Mouse (Mus musculus) hindbrain, postnatal 0 days (tissue): ENCODE data around the gene Tlr4. TPM values are rescaled to one million over a fixed set of nuclear protein-coding genes. Genes with fewer than 3 reads are reported as not detected.
A peak's percentile ranks its signal among the peaks of the same experiment; 100 is the strongest.

Experiments used
- ATAC-seq: fragments of 200-750 bp; cut with Nextera tagmentation; 2 replicates; pipeline ENCODE4 v1.8.0; 2017; ENCODE audit warnings: mild to moderate bottlenecking, moderate TSS enrichment, moderate library complexity
- DNase-seq: peaks from one replicate; pipeline ENCODE4 v3.0.0-alpha.2; 2015; ENCODE audit warnings: low spot score
- H3K27ac ChIP-seq: fragments of 300-500 bp; sonication (generic); 2 replicates; pipeline ENCODE4 v1.5.1; 2014; ENCODE audit warnings: mild to moderate bottlenecking
- H3K27me3 ChIP-seq: fragments of 300-500 bp; sonication (generic); 2 replicates; pipeline ENCODE4 v1.6.1; 2014; ENCODE audit warnings: low read length, mixed read lengths; ENCODE audit not compliant: insufficient read depth
- H3K36me3 ChIP-seq: fragments of 300-500 bp; sonication (generic); 2 replicates; pipeline ENCODE4 v1.6.1; 2014; ENCODE audit warnings: low read length, mixed read lengths; ENCODE audit not compliant: insufficient read depth
- H3K4me1 ChIP-seq: fragments of 300-500 bp; sonication (generic); 2 replicates; pipeline ENCODE4 v1.6.1; 2014; ENCODE audit warnings: antibody characterized with exemption, low read length, mixed read lengths; ENCODE audit not compliant: insufficient read depth
- H3K4me2 ChIP-seq: fragments of 300-500 bp; sonication (generic); 2 replicates; pipeline ENCODE4 v1.6.1; 2014; ENCODE audit warnings: low read depth, mild to moderate bottlenecking, low read length, moderate library complexity, mixed read lengths
- H3K4me3 ChIP-seq: fragments of 300-500 bp; sonication (generic); 2 replicates; pipeline ENCODE4 v1.5.1; 2014; ENCODE audit warnings: low read length
- H3K9ac ChIP-seq: fragments of 300-500 bp; sonication (generic); replicated peaks from 2 replicates; pipeline ENCODE4 v1.6.1; 2014; ENCODE audit warnings: mild to moderate bottlenecking, low read length, moderate library complexity, mixed read lengths
- H3K9me3 ChIP-seq: fragments of 300-500 bp; sonication (generic); 2 replicates; pipeline ENCODE4 v1.6.1; 2016; ENCODE audit warnings: low read length, mixed read lengths
- CTCF ChIP-seq: IDR thresholded peaks from 2 replicates; pipeline ENCODE4 v1.5.1; 2016; ENCODE audit warnings: antibody characterized with exemption, control low read depth, low read depth
- WGBS: fragments of 180-500 bp; shearing (Covaris S2); extraction: QIAGEN DNeasy Blood & Tissue Kit; methylation state at CpG from one replicate; pipeline ENCODE4 v1.1.7; 2014; 5-methylcytosine and 5-hydroxymethylcytosine counted together
- polyA plus RNA-seq: library from polyadenylated mRNA; unstranded; fragments of >200 nt; fragmentation: Nextera tagmentation; extraction: Ambion mirVana; gene quantifications from 2 replicates; pipeline ENCODE4 v1.2.1, GENCODE M21; 2015
- total RNA-seq: library from RNA; depleted of rRNA; stranded (reverse); fragments of >200 nt; gene quantifications from 2 replicates; pipeline ENCODE4 v1.2.3, GENCODE M21; 2014

The Tlr4 gene
- total and polyA plus RNA-seq, 2 experiments from 2014 or later, result 0.50 to 6.5 TPM

GRCm38 (mm10) chr4:66821171-66821570, 6.2 kb upstream of the Tlr4 start:
- DNase-seq, result peak; percentile 9
- WGBS, result 61% methylated on average over 2 of the region's 2 CpGs

GRCm38 (mm10) chr4:66821764-66822163, 5.6 kb upstream of the Tlr4 start:
- Histone ChIP-seq H3K36me3 (no peaks in the 10 kb centered on the region), H3K9me3 (no peaks in the 10 kb centered on the region), H3K9ac (no peak overlapping the region), H3K27me3 (no peaks in the 10 kb centered on the region), H3K4me1 (no peaks in the 10 kb centered on the region), H3K4me3 (no peak overlapping the region), H3K4me2 (no peak overlapping the region), H3K27ac (no peak overlapping the region)
- no peak for TF ChIP-seq CTCF
- 78% methylated on average over 3 of the region's 3 CpGs for WGBS
- DNase-seq (no peak), ATAC-seq (no peak)

More at GRCm38 (mm10) chr4:66821171-66821570, 6.2 kb upstream of the Tlr4 start:
- no peak overlapping the region for H3K9ac ChIP-seq
- no peak overlapping the region for H3K4me2 ChIP-seq
- TF ChIP-seq CTCF, result no peak
- H3K9me3 ChIP-seq, result no peaks in the 10 kb centered on the region
- H3K27ac ChIP-seq, result no peak overlapping the region
- H3K4me3 ChIP-seq, result no peak overlapping the region
- ATAC-seq, result no peak
- H3K36me3 ChIP-seq, result no peaks in the 10 kb centered on the region
- H3K4me1 ChIP-seq, result no peaks in the 10 kb centered on the region
- H3K27me3 ChIP-seq, result no peaks in the 10 kb centered on the region

GRCm38 (mm10) chr4:66828163-66828668, 832 bp downstream of the Tlr4 start:
- Histone ChIP-seq H3K27ac (no peak overlapping the region), H3K4me2 (peak overlapping the region; percentile 14; the same call in 1 of the 2 replicates), H3K27me3 (no peaks in the 10 kb centered on the region), H3K9me3 (no peaks in the 10 kb centered on the region), H3K4me3 (no peak overlapping the region), H3K9ac (no peak overlapping the region), H3K36me3 (no peaks in the 10 kb centered on the region), H3K4me1 (no peaks in the 10 kb centered on the region)
- no peak for TF ChIP-seq CTCF
- DNase-seq (no peak), ATAC-seq (no peak)
- 73% methylated on average over 6 of the region's 6 CpGs for WGBS

- DNase-seq (no peak), ATAC-seq (no peak)
- H3K27ac ChIP-seq, result no peak overlapping the region
- H3K36me3 ChIP-seq, result no peaks in the 10 kb centered on the region
- no peak overlapping the region for H3K9ac ChIP-seq
- 41% methylated on average over 5 of the region's 5 CpGs for WGBS
- H3K4me2 ChIP-seq, result no peak overlapping the region
- no peaks in the 10 kb centered on the region for H3K4me1 ChIP-seq
- no peaks in the 10 kb centered on the region for H3K9me3 ChIP-seq
- TF ChIP-seq CTCF, result no peak
- H3K4me3 ChIP-seq, result no peak overlapping the region
- no peaks in the 10 kb centered on the region for H3K27me3 ChIP-seq
Observed at GRCm38 (mm10) chr4:66828686-66829085, 1.3 kb downstream of the Tlr4 start.

GRCm38 (mm10) chr4:66838071-66838470, 10.7 kb downstream of the Tlr4 start:
- Histone ChIP-seq H3K27ac (no peak overlapping the region), H3K9me3 (no peaks in the 10 kb centered on the region), H3K4me2 (no peak overlapping the region), H3K27me3 (no peaks in the 10 kb centered on the region), H3K36me3 (no peaks in the 10 kb centered on the region), H3K4me1 (no peaks in the 10 kb centered on the region), H3K4me3 (no peak overlapping the region), H3K9ac (no peak overlapping the region)
- ATAC-seq (no peak), DNase-seq (no peak)
- 87% methylated on average over 2 of the region's 2 CpGs for WGBS
- no peak for TF ChIP-seq CTCF

GRCm38 (mm10) chr4:66843255-66843654, 15.9 kb downstream of the Tlr4 start:
- no peaks in the 10 kb centered on the region for H3K9me3 ChIP-seq
- H3K4me2 ChIP-seq, result no peak overlapping the region
- no peaks in the 10 kb centered on the region for H3K36me3 ChIP-seq
- TF ChIP-seq CTCF, result no peak
- ATAC-seq (no peak), DNase-seq (no peak)
- no peak overlapping the region for H3K9ac ChIP-seq
- H3K4me1 ChIP-seq, result no peaks in the 10 kb centered on the region
- 60% methylated on average over 1 of the region's 1 CpGs for WGBS
- no peak overlapping the region for H3K27ac ChIP-seq
- H3K4me3 ChIP-seq, result no peak overlapping the region
- no peaks in the 10 kb centered on the region for H3K27me3 ChIP-seq

- Histone ChIP-seq H3K27ac (no peak overlapping the region), H3K4me2 (no peak overlapping the region), H3K27me3 (no peaks in the 10 kb centered on the region), H3K9me3 (no peaks in the 10 kb centered on the region), H3K9ac (no peak overlapping the region), H3K4me3 (no peak overlapping the region), H3K4me1 (no peaks in the 10 kb centered on the region), H3K36me3 (no peaks in the 10 kb centered on the region)
- ATAC-seq (no peak), DNase-seq (no peak)
- WGBS, result 87% methylated on average over 3 of the region's 3 CpGs
- TF ChIP-seq CTCF, result no peak
Observed at GRCm38 (mm10) chr4:66852011-66852410, 24.6 kb downstream of the Tlr4 start.
